Mouse (Mus musculus) CH12.LX (cell line): ENCODE results near the gene Socs7. TPM values are rescaled to one million over a fixed set of nuclear protein-coding genes. Genes with fewer than 3 reads are reported as not detected.

ENCODE experiments used
- DNase-seq: peaks from one replicate; pipeline ENCODE4 v3.0.0-alpha.2; 2013; ENCODE audit errors: extremely low read depth
- H3K27ac ChIP-seq: 2 replicates; pipeline ENCODE4 v1.5.1; 2012; ENCODE audit warnings: low read depth, mild to moderate bottlenecking, control low read depth, moderate library complexity; ENCODE audit not compliant: insufficient read depth
- H3K27me3 ChIP-seq: replicated peaks from 2 replicates; pipeline ENCODE3; 2012; ENCODE audit warnings: inconsistent platforms
- H3K36me3 ChIP-seq, 2 experiments: replicated peaks in 1 of 2; 2 replicates each; pipeline versions ENCODE3 to v1.6.1; 2012; ENCODE audit warnings: inconsistent platforms in 1 of 2, low read length in 1 of 2, mild to moderate bottlenecking in 1 of 2, mixed read lengths in 1 of 2, moderate library complexity in 1 of 2; ENCODE audit not compliant: control insufficient read depth in 1 of 2, insufficient read depth in 1 of 2
- H3K4me1 ChIP-seq, 2 experiments: 2 replicates each; pipeline ENCODE4 v1.6.1; 2012; ENCODE audit warnings: inconsistent platforms in 1 of 2, moderate library complexity in 1 of 2; ENCODE audit not compliant: insufficient read depth in 2 of 2, control insufficient read depth in 1 of 2
- H3K4me2 ChIP-seq: 2 replicates; pipeline ENCODE4 v1.6.1; 2012; ENCODE audit warnings: low read depth, mild to moderate bottlenecking, control low read depth; ENCODE audit not compliant: poor library complexity, insufficient read depth, severe bottlenecking
- H3K4me3 ChIP-seq, 3 experiments: fragments of 150-350 bp in 1 of 3; sonication (generic) in 1 of 3; replicated peaks in 1 of 3; 2 replicates each; pipeline versions ENCODE3 to v1.5.1; 2011 to 2012; ENCODE audit warnings: low read depth in 2 of 3, low read length in 2 of 3, mild to moderate bottlenecking in 2 of 3, moderate library complexity in 2 of 3, control low read depth in 1 of 3, improper control_type of control experiment in 1 of 3, inconsistent platforms in 1 of 3, mixed read lengths in 1 of 3; ENCODE audit not compliant: poor library complexity in 1 of 3
- H3K79me2 ChIP-seq: replicated peaks from 2 replicates; pipeline ENCODE4 v1.6.1; 2012; ENCODE audit warnings: mild to moderate bottlenecking, moderate library complexity; ENCODE audit not compliant: control insufficient read depth, poor library complexity, insufficient read depth, severe bottlenecking; ENCODE audit errors: extremely low read depth
- H3K9ac ChIP-seq: 2 replicates; pipeline ENCODE4 v1.6.1; 2012; ENCODE audit warnings: low read depth, mild to moderate bottlenecking, control low read depth, moderate library complexity; ENCODE audit not compliant: insufficient read depth
- H3K9me3 ChIP-seq: replicated peaks from 2 replicates; pipeline ENCODE3; 2012; ENCODE audit warnings: low read length, inconsistent platforms, mixed read lengths
- CHD2 ChIP-seq: IDR thresholded peaks from 2 replicates; pipeline ENCODE4 v1.6.1; 2011; ENCODE audit warnings: low read length, improper control_type of control experiment
- CTCF ChIP-seq, 2 experiments: IDR thresholded peaks in 1 of 2; conservative IDR thresholded peaks in 1 of 2; 2 replicates each; pipeline ENCODE4 v1.5.1; 2011 to 2012; ENCODE audit warnings: low read depth in 2 of 2, low read length in 2 of 2, improper control_type of control experiment in 1 of 2, inconsistent platforms in 1 of 2, mild to moderate bottlenecking in 1 of 2, moderate library complexity in 1 of 2
- E2F4 ChIP-seq: IDR thresholded peaks from 2 replicates; pipeline ENCODE4 v1.6.1; 2011; ENCODE audit warnings: low read depth, low read length, improper control_type of control experiment; ENCODE audit not compliant: insufficient replicate concordance
- ELF1 ChIP-seq: IDR thresholded peaks from 2 replicates; pipeline ENCODE4 v1.6.1; 2014; ENCODE audit warnings: low read depth, mild to moderate bottlenecking, inconsistent platforms, low read length, improper control_type of control experiment
- ETS1 ChIP-seq: conservative IDR thresholded peaks from 2 replicates; pipeline ENCODE4 v1.6.1; 2012; ENCODE audit warnings: low read depth, mild to moderate bottlenecking, inconsistent platforms, low read length, improper control_type of control experiment, moderate library complexity
- GABPA ChIP-seq: IDR thresholded peaks from 2 replicates; pipeline ENCODE4 v1.6.1; 2012; ENCODE audit warnings: low read depth, low read length, improper control_type of control experiment, inconsistent platforms; ENCODE audit not compliant: insufficient replicate concordance
- IRF4 ChIP-seq: IDR thresholded peaks from 2 replicates; pipeline ENCODE4 v1.6.1; 2014; ENCODE audit warnings: low read depth, mild to moderate bottlenecking, inconsistent platforms, low read length, improper control_type of control experiment
- JUN ChIP-seq: IDR thresholded peaks from 2 replicates; pipeline ENCODE4 v1.6.1; 2011; ENCODE audit warnings: low read depth, mild to moderate bottlenecking, low read length, improper control_type of control experiment, moderate library complexity; ENCODE audit not compliant: insufficient read depth
- JUND ChIP-seq: conservative IDR thresholded peaks from 2 replicates; pipeline ENCODE4 v1.6.1; 2011; ENCODE audit warnings: low read depth, low read length, improper control_type of control experiment
- MAFK ChIP-seq: IDR thresholded peaks from 2 replicates; pipeline ENCODE4 v1.6.1; 2011; ENCODE audit warnings: low read length, improper control_type of control experiment; ENCODE audit not compliant: insufficient replicate concordance
- MAX ChIP-seq: IDR thresholded peaks from 2 replicates; pipeline ENCODE4 v1.6.1; 2011; ENCODE audit warnings: low read length, improper control_type of control experiment
- MEF2A ChIP-seq: IDR thresholded peaks from 2 replicates; pipeline ENCODE4 v1.6.1; 2014; ENCODE audit warnings: low read depth, mild to moderate bottlenecking, inconsistent platforms, low read length, improper control_type of control experiment, borderline replicate concordance
- MXI1 ChIP-seq: IDR thresholded peaks from 2 replicates; pipeline ENCODE4 v1.6.1; 2011; ENCODE audit warnings: mild to moderate bottlenecking, low read depth, low read length, improper control_type of control experiment
- NELFE ChIP-seq: IDR thresholded peaks from 2 replicates; pipeline ENCODE4 v1.6.1; 2011; ENCODE audit warnings: low read depth, low read length, improper control_type of control experiment
- PAX5 ChIP-seq: IDR thresholded peaks from 2 replicates; pipeline ENCODE4 v1.6.1; 2012; ENCODE audit warnings: low read length, inconsistent platforms, mixed read lengths
- POLR2AphosphoS2 ChIP-seq: IDR thresholded peaks from 2 replicates; pipeline ENCODE4 v1.6.1; 2011; ENCODE audit warnings: low read depth, low read length, improper control_type of control experiment
- RAD21 ChIP-seq: IDR thresholded peaks from 2 replicates; pipeline ENCODE4 v1.6.1; 2011; ENCODE audit warnings: low read depth, mild to moderate bottlenecking, low read length, improper control_type of control experiment, moderate library complexity
- RCOR1 ChIP-seq: conservative IDR thresholded peaks from 2 replicates; pipeline ENCODE4 v1.6.1; 2012; ENCODE audit warnings: low read depth, mild to moderate bottlenecking, inconsistent platforms, low read length, improper control_type of control experiment
- SIN3A ChIP-seq: IDR thresholded peaks from 2 replicates; pipeline ENCODE4 v1.6.1; 2012; ENCODE audit warnings: low read length, improper control_type of control experiment, inconsistent platforms
- UBTF ChIP-seq: IDR thresholded peaks from 2 replicates; pipeline ENCODE4 v1.6.1; 2012; ENCODE audit warnings: low read depth, mild to moderate bottlenecking, inconsistent platforms, low read length, improper control_type of control experiment, moderate library complexity
- USF1 ChIP-seq: IDR thresholded peaks from 2 replicates; pipeline ENCODE4 v1.6.1; 2014; ENCODE audit warnings: low read depth, mild to moderate bottlenecking, inconsistent platforms, low read length, improper control_type of control experiment
- USF2 ChIP-seq: conservative IDR thresholded peaks from 2 replicates; pipeline ENCODE4 v1.6.1; 2011; ENCODE audit warnings: low read depth, low read length, improper control_type of control experiment
- ZMIZ1 ChIP-seq: IDR thresholded peaks from 2 replicates; pipeline ENCODE4 v1.6.1; 2012; ENCODE audit warnings: low read depth, mild to moderate bottlenecking, inconsistent platforms, low read length, improper control_type of control experiment
- dilution Hi-C: fragments of 300-500 bp; cut with MboI; formaldehyde crosslinking; loops from 2 replicates; pipeline ENCODE4 v1.14.3; 2020; ENCODE audit warnings: low sequenced_read_pairs; ENCODE audit not compliant: extremely low pct_unique_long_range_greater_than_20kb, extremely low pct_ligation_motif_present
- in situ Hi-C: fragments of 300-500 bp; cut with MboI; formaldehyde crosslinking; loops from 3 replicates; pipeline ENCODE4 v1.14.3; 2019; ENCODE audit warnings: low sequenced_read_pairs, low pct_ligation_motif_present, low pct_unique_long_range_greater_than_20kb, mixed read lengths
- polyA plus RNA-seq: library from polyadenylated mRNA; unstranded; fragments of >175 nt; gene quantifications from 2 replicates; pipeline ENCODE4 v1.2.1, GENCODE M21; 2012; ENCODE audit warnings: low read depth; ENCODE audit not compliant: insufficient read length
- total RNA-seq, 2 experiments: library from RNA; depleted of rRNA; stranded (reverse); fragments of 300-350 nt in 1 of 2; fragments of >200 nt in 1 of 2; gene quantifications; 2 replicates each; pipeline ENCODE4 v1.2.3; 2012 to 2014

Socs7 gene
- total and polyA plus RNA-seq, 3 experiments = 11.9 to 17.4 (median 15.1) TPM

DNA sequence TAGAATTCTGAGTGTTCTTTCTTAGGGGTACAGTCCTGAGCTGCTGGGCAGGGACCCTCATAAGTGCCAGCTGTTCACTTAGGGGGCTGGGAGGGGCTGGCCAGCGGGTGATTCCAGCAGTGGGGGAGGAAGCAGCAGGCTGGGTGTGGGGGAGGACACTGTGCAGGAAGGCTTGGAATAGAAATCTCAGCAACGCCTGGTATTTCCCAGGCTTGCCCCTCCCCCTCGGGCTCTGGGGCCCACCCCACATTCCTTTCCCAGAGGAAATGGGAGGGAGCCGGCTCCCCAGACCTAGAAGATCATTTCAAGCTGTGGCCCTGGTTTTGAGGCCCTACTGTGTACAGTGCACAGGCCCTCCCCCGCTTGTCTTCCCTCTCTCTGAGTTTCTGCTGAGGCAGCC is 75.4 kb downstream of the Socs7 start:
- Histone ChIP-seq H3K36me3 (peaks cover 0 to 11% of the 10 kb centered on the region in 2 experiments), H3K9me3 (no peaks in the 10 kb centered on the region), H3K4me2 (no peak overlapping the region), H3K27ac (no peak overlapping the region), H3K27me3 (no peaks in the 10 kb centered on the region), H3K9ac (no peak overlapping the region), H3K4me3 (no peak overlapping the region), H3K79me2 (no peaks in the 10 kb centered on the region), H3K4me1 (peaks cover 16 to 60% of the 10 kb centered on the region in 2 experiments)
- TF ChIP-seq MAFK = no peak
- no peak for TF ChIP-seq POLR2AphosphoS2
- TF ChIP-seq JUN = no peak
- TF ChIP-seq RAD21 = no peak
- TF ChIP-seq ELF1 = no peak
- TF ChIP-seq E2F4 = no peak
- in situ Hi-C loops = loop anchor here (5.0 kb wide), 1 partner anchor 35 kb away; no protein-coding TSS in a partner anchor
- dilution Hi-C loops = no loop called here
- no peak for DNase-seq

DNA sequence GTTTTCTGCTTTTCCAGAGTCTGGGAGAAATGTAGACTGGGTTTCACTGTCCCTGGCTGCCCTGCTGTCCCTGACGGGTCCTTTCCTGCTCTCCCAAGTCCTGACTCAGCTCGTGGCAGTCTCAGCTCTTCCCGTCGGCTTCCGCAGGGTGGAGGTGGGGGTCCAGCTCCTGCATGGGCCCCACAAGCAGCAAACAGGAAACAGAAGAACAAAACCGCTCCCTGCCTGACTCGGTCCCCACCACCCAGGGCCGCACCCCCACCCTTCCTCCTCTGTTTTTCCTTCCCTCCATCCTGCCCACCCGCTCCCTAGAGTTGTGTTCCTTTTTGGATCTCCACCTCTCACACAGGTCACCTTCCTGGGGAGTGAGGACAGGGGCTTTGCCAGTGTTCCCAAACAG is 76.5 kb downstream of the Socs7 start:
- H3K79me2 ChIP-seq = no peaks in the 10 kb centered on the region
- H3K9me3 ChIP-seq = no peaks in the 10 kb centered on the region
- no peak overlapping the region for H3K27ac ChIP-seq
- in situ Hi-C loops = loop anchor here (5.0 kb wide), 1 partner anchor 33 kb away; no protein-coding TSS in a partner anchor
- peaks cover 0 to 9% of the 10 kb centered on the region in 2 experiments for H3K36me3 ChIP-seq
- peaks cover 20 to 58% of the 10 kb centered on the region in 2 experiments for H3K4me1 ChIP-seq
- no peak for DNase-seq
- H3K27me3 ChIP-seq = no peaks in the 10 kb centered on the region
- H3K4me2 ChIP-seq = no peak overlapping the region
- TF ChIP-seq ELF1 = no peak
- no peak for TF ChIP-seq MEF2A
- TF ChIP-seq RCOR1 = no peak
- TF ChIP-seq UBTF = no peak
- no peak for TF ChIP-seq USF1
- TF ChIP-seq PAX5 = no peak
- TF ChIP-seq MXI1 = no peak
- TF ChIP-seq POLR2AphosphoS2 = no peak
- TF ChIP-seq GABPA = no peak
- TF ChIP-seq SIN3A = no peak
- no peak for TF ChIP-seq CHD2
- no peak for TF ChIP-seq ZMIZ1
- no peak for TF ChIP-seq JUND
- TF ChIP-seq USF2 = no peak
- TF ChIP-seq CTCF (conservative IDR thresholded peaks at IDR 0.05 in 1 of 2, IDR thresholded peaks at IDR 0.05 in 1 of 2; ENCODE audit: low read depth in 2 of 2, low read length in 2 of 2) = no peak
- no peak for TF ChIP-seq IRF4
- no peak for TF ChIP-seq MAX
- no peak for TF ChIP-seq NELFE
- no peak for TF ChIP-seq RAD21
- no peak for TF ChIP-seq ETS1
- dilution Hi-C loops = no loop called here
- no peak overlapping the region for H3K4me3 ChIP-seq
- H3K9ac ChIP-seq = no peak overlapping the region
